Mouse (Mus musculus): ENCODE measurements at regions not wholly inside any gene's neighbourhood (a gene's known extent, or its start where the extent isn't known, plus 50 kb on each side); places are given as distances from the start of the nearest gene placed in this dataset.

DNA sequence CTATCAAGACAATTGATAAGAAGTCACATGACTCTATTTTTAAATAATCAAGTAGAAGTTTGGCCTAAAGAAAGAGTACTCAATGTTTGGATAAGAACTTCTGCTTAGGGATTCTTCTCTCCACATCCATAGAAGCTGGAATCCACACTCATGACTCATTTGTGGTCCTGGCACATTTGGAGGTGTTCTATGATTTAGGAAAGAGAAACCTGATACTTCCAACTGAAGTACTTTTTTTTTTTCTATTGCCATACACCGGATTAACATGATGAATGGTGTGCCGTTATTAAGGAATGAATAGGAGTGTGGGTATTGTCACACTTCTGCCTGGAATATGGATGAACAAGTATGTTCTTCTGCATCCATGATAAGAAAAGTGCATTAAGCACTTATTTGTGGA, 158.5 kb upstream of the Pter start:
- H3K4me1 ChIP-seq = no peaks in the 10 kb centered on the region
- H3K4me2 ChIP-seq = no peak overlapping the region
- H3K4me3 ChIP-seq (replicated peaks) = no peak overlapping the region
- WGBS = 84% methylated on average over 2 of the region's 2 CpGs
- H3K27me3 ChIP-seq = no peaks in the 10 kb centered on the region
- H3K9ac ChIP-seq = no peak overlapping the region
- no peaks in the 10 kb centered on the region for H3K36me3 ChIP-seq (replicated peaks)
- no peak for ATAC-seq (ENCODE audit: low FRiP score)
- H3K27ac ChIP-seq = no peak overlapping the region
- H3K9me3 ChIP-seq = no peaks in the 10 kb centered on the region

DNA sequence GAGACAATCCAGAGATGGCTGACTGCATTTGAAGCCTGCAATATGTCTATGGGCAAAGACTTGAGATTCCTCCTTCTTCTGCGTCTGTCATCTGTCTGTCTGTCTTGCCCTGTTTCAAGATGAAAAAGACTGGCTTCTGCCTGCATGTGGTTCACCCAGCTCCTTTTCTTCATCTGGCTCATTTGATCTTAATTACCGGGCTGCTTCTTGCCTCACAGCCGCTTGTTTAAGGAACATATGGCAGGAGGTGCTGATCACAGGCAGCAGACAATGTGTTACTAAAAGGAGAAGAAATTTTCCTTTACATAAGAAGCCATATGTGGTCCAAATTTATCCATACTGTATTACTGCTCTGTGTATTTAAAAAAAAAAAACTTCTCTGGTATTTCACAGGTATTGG, 147.0 kb upstream of the Pter start:
- no peaks in the 10 kb centered on the region for H3K27me3 ChIP-seq
- WGBS = 74% methylated on average over 3 of the region's 3 CpGs
- ATAC-seq (ENCODE audit: low FRiP score) = no peak

DNA sequence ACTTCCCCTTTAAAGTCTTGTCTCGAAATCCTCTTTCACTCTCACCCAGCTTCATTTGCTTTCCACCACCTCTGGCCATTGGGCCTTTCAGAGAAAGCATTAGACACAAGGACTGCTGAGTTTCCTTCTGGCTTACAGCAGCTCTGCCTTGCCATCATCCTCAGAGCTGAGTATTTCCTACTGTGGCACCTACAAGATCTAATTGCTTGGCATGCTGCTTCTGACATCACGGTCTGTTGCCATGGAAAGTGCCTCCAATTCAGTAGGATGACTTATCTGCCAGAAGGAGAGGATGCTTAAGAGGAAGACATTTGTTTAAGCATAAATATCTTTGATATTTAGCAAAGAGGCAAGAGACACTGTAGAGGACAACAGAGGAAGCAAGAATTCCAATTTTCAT, 146.1 kb upstream of the Pter start:
- no peaks in the 10 kb centered on the region for H3K4me1 ChIP-seq
- no peak overlapping the region for H3K9ac ChIP-seq
- H3K4me2 ChIP-seq = no peak overlapping the region
- no peak for ATAC-seq (ENCODE audit: low FRiP score)
- 69% methylated on average over 2 of the region's 2 CpGs for WGBS
- H3K4me3 ChIP-seq (replicated peaks) = no peak overlapping the region
- H3K27ac ChIP-seq = no peak overlapping the region
- no peaks in the 10 kb centered on the region for H3K27me3 ChIP-seq
- no peaks in the 10 kb centered on the region for H3K9me3 ChIP-seq
- no peaks in the 10 kb centered on the region for H3K36me3 ChIP-seq (replicated peaks)

More for the DNA sequence above, 147.0 kb upstream of the Pter start:
- Histone ChIP-seq H3K36me3 (replicated peaks) (no peaks in the 10 kb centered on the region), H3K9me3 (no peaks in the 10 kb centered on the region), H3K27ac (no peak overlapping the region), H3K4me2 (no peak overlapping the region), H3K4me3 (replicated peaks) (no peak overlapping the region), H3K9ac (no peak overlapping the region), H3K4me1 (no peaks in the 10 kb centered on the region)

DNA sequence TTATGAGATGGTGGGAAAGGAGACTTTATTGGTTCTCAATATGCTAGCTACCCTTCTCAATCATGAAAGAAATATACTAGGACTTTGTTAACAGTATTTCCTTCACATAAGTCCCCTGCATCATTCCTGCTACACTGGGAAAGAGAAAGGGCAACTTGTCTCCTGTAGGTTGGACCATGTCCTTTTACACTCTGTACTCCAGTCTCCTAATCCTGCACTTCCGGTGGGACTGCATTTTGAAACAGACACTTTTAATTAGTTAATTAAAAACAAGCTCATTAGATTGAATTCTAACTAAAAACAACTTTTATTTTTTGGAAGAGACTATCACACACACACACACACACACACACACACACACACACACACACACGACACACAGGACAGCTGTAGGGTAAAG, 131.2 kb upstream of the Pter start:
- no peaks in the 10 kb centered on the region for H3K9me3 ChIP-seq
- no peak overlapping the region for H3K9ac ChIP-seq
- H3K4me2 ChIP-seq = no peak overlapping the region
- no peaks in the 10 kb centered on the region for H3K27me3 ChIP-seq
- no peaks in the 10 kb centered on the region for H3K36me3 ChIP-seq (replicated peaks)
- H3K4me3 ChIP-seq (replicated peaks) = no peak overlapping the region
- WGBS = 70% methylated on average over 2 of the region's 2 CpGs
- no peak overlapping the region for H3K27ac ChIP-seq
- H3K4me1 ChIP-seq = no peaks in the 10 kb centered on the region
- ATAC-seq (ENCODE audit: low FRiP score) = no peak

DNA sequence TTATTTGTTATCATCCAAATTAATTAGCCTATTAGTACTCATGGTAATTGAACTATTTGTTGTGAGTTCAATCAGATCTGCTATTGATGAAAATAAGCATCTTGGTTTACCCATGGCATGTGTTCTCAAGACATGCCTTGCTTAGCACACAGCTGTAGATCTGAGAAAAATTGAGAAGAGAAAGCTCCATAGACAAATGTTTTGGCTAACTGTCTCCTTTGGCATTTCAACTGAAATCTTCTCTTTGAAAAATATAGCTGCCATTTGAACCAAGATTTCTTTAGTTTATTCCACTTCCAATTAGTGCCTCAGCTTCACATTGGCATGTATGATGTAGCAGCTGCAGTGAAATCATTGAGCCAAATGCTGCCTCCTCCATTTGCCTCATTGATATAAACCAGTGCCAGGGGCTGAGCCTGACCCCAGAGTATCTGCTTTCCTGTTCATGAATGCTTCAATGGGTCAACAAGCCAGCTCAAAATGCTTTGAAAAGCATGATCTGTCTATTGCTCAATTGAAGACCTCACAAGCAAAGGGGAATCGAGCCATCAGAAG, 126.1 kb upstream of the Pter start:
- H3K27me3 ChIP-seq = no peaks in the 10 kb centered on the region
- no peaks in the 10 kb centered on the region for H3K36me3 ChIP-seq (replicated peaks)
- no peaks in the 10 kb centered on the region for H3K4me1 ChIP-seq
- 72% methylated on average over 1 of the region's 1 CpGs for WGBS
- no peak overlapping the region for H3K4me2 ChIP-seq
- ATAC-seq (ENCODE audit: low FRiP score) = no peak
- no peak overlapping the region for H3K9ac ChIP-seq
- no peaks in the 10 kb centered on the region for H3K9me3 ChIP-seq
- no peak overlapping the region for H3K27ac ChIP-seq
- no peak overlapping the region for H3K4me3 ChIP-seq (replicated peaks)

DNA sequence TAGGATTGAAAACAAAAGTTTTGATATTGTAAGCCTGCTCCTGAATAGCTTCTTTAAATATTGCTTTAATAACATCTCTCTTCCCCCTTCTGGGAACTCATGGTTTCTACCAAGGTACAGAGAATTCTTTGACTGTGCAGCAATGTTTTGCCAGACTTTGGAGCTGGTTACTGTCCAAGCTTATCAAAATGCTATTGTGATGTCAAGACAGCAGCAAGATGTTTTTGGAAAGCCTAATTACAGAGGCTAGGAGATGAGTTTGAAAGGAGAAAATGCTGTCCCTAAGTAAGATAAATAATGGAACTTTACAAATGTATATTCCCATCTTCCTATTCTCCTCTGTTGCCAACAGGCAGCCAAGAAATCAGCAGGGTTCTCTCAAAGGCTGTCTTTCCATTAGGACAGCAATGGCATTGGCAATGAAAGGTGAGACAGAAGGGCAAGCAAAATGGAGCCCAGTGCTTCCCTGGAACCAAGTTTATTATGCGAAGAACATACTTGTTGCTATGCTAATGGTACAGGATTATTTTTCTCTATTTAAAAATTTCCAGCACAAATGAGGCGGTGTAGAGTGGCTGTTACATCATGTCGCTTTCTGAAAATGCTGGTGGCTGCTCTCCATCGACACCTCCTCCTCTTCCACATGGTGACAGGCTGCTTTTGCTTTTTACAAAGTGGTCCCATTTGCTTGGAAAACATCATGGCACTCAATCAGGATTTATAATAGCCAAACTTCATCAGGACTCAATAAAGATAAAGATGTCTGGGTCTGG, 124.5 kb upstream of the Pter start:
- Histone ChIP-seq H3K4me2 (no peak overlapping the region), H3K4me3 (replicated peaks) (no peak overlapping the region), H3K9me3 (no peaks in the 10 kb centered on the region), H3K27ac (no peak overlapping the region), H3K36me3 (replicated peaks) (no peaks in the 10 kb centered on the region), H3K9ac (no peak overlapping the region), H3K27me3 (no peaks in the 10 kb centered on the region), H3K4me1 (no peaks in the 10 kb centered on the region)
- WGBS = 94% methylated on average over 4 of the region's 4 CpGs
- no peak for ATAC-seq (ENCODE audit: low FRiP score)

DNA sequence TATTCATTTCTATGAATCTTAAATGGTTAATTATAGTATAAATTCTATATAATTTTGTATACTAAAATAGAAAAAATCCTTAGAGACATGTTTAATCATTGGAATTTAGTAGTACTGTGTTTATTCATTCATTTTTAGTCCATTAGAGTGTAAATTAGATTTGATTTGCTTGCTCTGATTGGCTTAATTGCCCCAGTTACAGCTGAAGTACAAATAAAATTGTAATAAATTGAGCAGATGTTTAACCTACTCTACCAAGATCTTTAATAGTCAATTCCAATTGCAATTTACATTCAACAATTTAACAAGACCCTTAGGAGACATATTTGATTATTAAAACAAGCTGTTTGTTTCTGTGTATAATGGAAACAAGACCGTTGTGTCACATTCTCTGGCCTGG, 121.2 kb upstream of the Pter start:
- Histone ChIP-seq H3K4me1 (no peaks in the 10 kb centered on the region), H3K9ac (no peak overlapping the region), H3K4me3 (replicated peaks) (no peak overlapping the region), H3K27me3 (no peaks in the 10 kb centered on the region), H3K9me3 (no peaks in the 10 kb centered on the region), H3K4me2 (no peak overlapping the region), H3K27ac (no peak overlapping the region), H3K36me3 (replicated peaks) (no peaks in the 10 kb centered on the region)
- ATAC-seq (ENCODE audit: low FRiP score) = no peak
- 77% methylated on average over 1 of the region's 1 CpGs for WGBS

DNA sequence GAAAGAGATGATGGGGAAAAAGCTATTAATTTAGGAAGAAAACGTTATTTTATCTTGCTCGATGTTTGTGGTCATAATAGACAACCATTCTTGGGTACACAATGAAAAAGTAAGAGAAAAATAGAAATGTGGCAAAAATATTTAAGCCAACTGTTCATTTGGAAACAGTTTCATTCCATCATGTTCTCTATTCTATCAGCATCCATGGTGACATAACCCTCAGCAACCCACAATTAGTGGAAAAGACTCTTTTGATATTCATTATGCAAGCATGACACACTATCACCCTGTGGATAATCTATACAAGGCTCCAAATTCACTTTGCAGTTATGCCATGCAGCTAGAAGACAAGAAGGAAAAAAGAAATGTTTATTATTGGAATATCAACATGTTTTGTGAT, 118.7 kb upstream of the Pter start:
- no peak overlapping the region for H3K4me2 ChIP-seq
- H3K27me3 ChIP-seq = no peaks in the 10 kb centered on the region
- no peaks in the 10 kb centered on the region for H3K9me3 ChIP-seq
- 88% methylated on average over 2 of the region's 2 CpGs for WGBS
- no peak overlapping the region for H3K4me3 ChIP-seq (replicated peaks)
- no peaks in the 10 kb centered on the region for H3K4me1 ChIP-seq
- no peak overlapping the region for H3K9ac ChIP-seq
- no peak for ATAC-seq (ENCODE audit: low FRiP score)
- H3K27ac ChIP-seq = no peak overlapping the region
- H3K36me3 ChIP-seq (replicated peaks) = no peaks in the 10 kb centered on the region

DNA sequence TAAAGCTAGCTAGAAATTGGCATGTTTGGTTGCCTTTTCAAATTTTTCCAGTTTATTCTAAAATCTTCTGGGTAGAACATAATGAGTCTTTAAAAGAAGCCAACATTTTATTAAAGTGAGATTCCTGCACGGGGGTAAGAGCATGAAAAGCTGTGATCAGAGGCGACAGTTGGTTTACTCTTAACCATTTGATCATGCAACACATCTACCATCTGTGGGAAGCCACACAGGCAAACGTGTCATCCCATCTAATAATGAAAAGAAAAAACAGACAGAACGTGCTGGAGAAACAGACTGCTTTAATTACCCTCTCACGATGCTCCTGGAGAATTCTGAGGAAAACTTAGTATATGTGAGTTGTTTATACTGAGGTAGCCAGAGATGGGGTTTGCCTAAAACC, 115.4 kb upstream of the Pter start:
- no peaks in the 10 kb centered on the region for H3K9me3 ChIP-seq
- no peak overlapping the region for H3K27ac ChIP-seq
- no peaks in the 10 kb centered on the region for H3K27me3 ChIP-seq
- H3K4me1 ChIP-seq = no peaks in the 10 kb centered on the region
- ATAC-seq (ENCODE audit: low FRiP score) = no peak
- H3K4me3 ChIP-seq (replicated peaks) = no peak overlapping the region
- WGBS = 81% methylated on average over 5 of the region's 5 CpGs
- H3K9ac ChIP-seq = no peak overlapping the region
- no peaks in the 10 kb centered on the region for H3K36me3 ChIP-seq (replicated peaks)
- H3K4me2 ChIP-seq = no peak overlapping the region

DNA sequence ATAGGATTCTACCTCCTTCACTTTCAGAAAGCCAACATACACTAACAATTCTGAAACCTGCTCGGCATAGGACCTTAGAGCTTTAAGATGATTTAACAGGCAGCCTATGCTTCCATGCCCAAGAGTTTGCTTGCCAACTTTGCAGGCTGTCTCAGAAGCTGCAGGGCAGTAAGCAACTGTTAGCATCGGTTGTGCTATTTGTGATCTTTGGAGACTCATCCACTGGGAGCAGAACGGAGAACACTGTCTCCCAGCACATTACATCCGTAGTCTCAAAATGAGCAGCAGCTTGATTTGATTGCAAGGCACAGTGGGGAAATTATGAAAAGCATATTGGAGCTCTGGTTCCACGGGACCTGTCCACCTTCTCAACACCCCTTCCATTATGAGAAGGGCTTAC, 108.5 kb upstream of the Pter start:
- no peak overlapping the region for H3K4me3 ChIP-seq (replicated peaks)
- no peak for ATAC-seq (ENCODE audit: low FRiP score)
- H3K9ac ChIP-seq = no peak overlapping the region
- no peaks in the 10 kb centered on the region for H3K4me1 ChIP-seq
- no peaks in the 10 kb centered on the region for H3K36me3 ChIP-seq (replicated peaks)
- WGBS = 91% methylated on average over 5 of the region's 5 CpGs
- H3K27me3 ChIP-seq = no peaks in the 10 kb centered on the region
- no peaks in the 10 kb centered on the region for H3K9me3 ChIP-seq
- no peak overlapping the region for H3K27ac ChIP-seq
- no peak overlapping the region for H3K4me2 ChIP-seq

DNA sequence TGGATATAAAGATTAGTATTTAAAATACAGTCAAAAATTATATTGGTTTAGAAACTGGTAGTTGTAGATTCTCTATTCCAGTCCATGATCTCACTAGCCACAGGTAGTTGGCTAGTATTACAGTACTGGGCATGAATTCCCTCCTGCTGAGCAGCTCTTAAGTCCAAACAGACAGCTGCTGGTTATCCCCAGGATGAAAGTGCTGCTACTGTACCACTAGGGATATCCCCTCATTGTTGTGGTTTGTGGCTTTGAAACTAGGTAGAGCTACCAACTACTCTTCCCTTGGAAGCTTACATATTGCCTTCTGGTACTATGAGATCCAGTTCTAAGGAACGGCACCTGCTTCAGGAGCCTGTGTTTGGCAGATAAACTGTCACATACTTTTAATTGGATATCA, 97.9 kb upstream of the Pter start:
- no peaks in the 10 kb centered on the region for H3K36me3 ChIP-seq (replicated peaks)
- H3K9me3 ChIP-seq = no peaks in the 10 kb centered on the region
- no peak overlapping the region for H3K9ac ChIP-seq
- H3K27ac ChIP-seq = no peak overlapping the region
- H3K27me3 ChIP-seq = no peaks in the 10 kb centered on the region
- no peaks in the 10 kb centered on the region for H3K4me1 ChIP-seq
- no peak overlapping the region for H3K4me3 ChIP-seq (replicated peaks)
- no peak for ATAC-seq (ENCODE audit: low FRiP score)
- H3K4me2 ChIP-seq = no peak overlapping the region
- 95% methylated on average over 1 of the region's 1 CpGs for WGBS

DNA sequence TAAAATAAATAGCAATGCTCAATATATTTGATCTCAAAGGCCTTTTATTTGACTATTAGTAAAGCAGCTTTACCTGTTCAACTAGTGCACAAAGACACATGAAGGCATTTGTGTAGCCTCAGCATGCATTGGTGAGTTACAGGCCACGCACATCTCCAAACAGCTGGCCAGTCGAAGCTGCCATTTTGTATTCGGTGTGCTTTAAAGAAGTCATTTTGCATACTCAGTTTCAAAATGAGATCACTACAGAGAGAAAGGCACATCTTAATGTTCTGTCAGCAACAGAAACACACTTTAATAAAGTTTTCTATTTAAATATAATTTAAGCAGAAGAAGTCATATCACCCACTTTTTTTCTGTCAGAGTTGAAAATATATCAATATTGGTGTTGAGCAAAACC, 90.3 kb upstream of the Pter start:
- H3K4me1 ChIP-seq = no peaks in the 10 kb centered on the region
- no peak overlapping the region for H3K9ac ChIP-seq
- no peak overlapping the region for H3K4me2 ChIP-seq
- 93% methylated on average over 3 of the region's 3 CpGs for WGBS
- no peak overlapping the region for H3K27ac ChIP-seq
- no peaks in the 10 kb centered on the region for H3K27me3 ChIP-seq
- no peaks in the 10 kb centered on the region for H3K9me3 ChIP-seq
- H3K36me3 ChIP-seq (replicated peaks) = no peaks in the 10 kb centered on the region
- no peak overlapping the region for H3K4me3 ChIP-seq (replicated peaks)
- no peak for ATAC-seq (ENCODE audit: low FRiP score)

DNA sequence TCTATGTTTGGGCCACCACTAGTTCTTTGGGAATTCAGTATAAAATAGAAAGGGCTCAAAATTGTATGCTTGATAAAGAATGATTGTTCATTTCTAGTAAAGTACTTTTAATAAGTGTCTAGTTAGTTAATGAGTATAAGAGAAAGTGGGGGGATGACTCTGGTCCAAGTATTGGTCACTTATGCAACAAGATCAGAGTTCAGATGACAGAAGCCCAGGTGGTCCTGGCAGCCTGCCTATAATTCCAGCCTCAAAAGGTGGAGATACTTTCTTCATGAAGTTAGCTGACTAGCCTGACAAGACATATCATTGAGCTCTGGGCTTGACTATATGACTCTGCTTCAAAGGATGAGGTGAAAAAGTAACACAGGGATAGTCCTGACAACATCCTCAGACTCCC, 57.3 kb upstream of the Pter start:
- Histone ChIP-seq H3K4me1 (no peaks in the 10 kb centered on the region), H3K9ac (no peak overlapping the region), H3K4me2 (no peak overlapping the region), H3K36me3 (replicated peaks) (no peaks in the 10 kb centered on the region), H3K27me3 (no peaks in the 10 kb centered on the region), H3K27ac (no peak overlapping the region), H3K4me3 (replicated peaks) (no peak overlapping the region), H3K9me3 (no peaks in the 10 kb centered on the region)
- ATAC-seq (ENCODE audit: low FRiP score) = no peak

Data from forebrain, embryonic 12.5 days (tissue).